8 mouse cellular contexts compared by ENCODE assay signal in genomic region chr2:141998901-141999300, GRCm38 (mm10).
DNase-seq lines count a peak whose midpoint lies in the region; ATAC-seq and TF ChIP-seq lines count a peak whose summit lies in the region.

No protein-coding gene starts in this region.

- ATAC-seq in frontal cortex, adult (ENCODE audit: low TSS enrichment) = peak; percentile 86; the same call in 1 of the 2 replicates
- ATAC-seq in liver, embryonic 11.5 days (replicated peaks; ENCODE audit: low FRiP score) = no peak

- no peaks in the 10 kb centered on the region for H3K36me3 ChIP-seq in heart, adult 2 months (ENCODE audit: control insufficient read depth, insufficient read depth, low read length)
- H3K36me3 ChIP-seq in heart, embryonic 10.5 days = no peaks in the 10 kb centered on the region
- H3K36me3 ChIP-seq in liver, embryonic 11.5 days (ENCODE audit: control insufficient read depth, insufficient read depth, low read length) = no peaks in the 10 kb centered on the region

- no peak overlapping the region for H3K4me3 ChIP-seq in heart, adult 2 months
- no peak overlapping the region for H3K4me3 ChIP-seq in heart, embryonic 10.5 days
- H3K4me3 ChIP-seq in liver, embryonic 11.5 days (ENCODE audit: low read depth, low read length) = no peak overlapping the region

- intact Hi-C loops in heart, adult 2 months (cut with DNase I) = no loop called here

- H3K4me2 ChIP-seq in liver, embryonic 11.5 days = no peak overlapping the region

- TF ChIP-seq POLR2A in heart, adult 2 months (IDR thresholded peaks at IDR 0.05; ENCODE audit: insufficient read depth, low read depth, low read length) = no peak

- no peaks in the 10 kb centered on the region for H3K9me3 ChIP-seq in heart, embryonic 10.5 days
- H3K9me3 ChIP-seq in liver, embryonic 11.5 days (ENCODE audit: control insufficient read depth, low read length) = no peaks in the 10 kb centered on the region

- H3K79me2 ChIP-seq in heart, adult 2 months (replicated peaks; ENCODE audit: control insufficient read depth, insufficient read depth, low read length) = no peaks in the 10 kb centered on the region

- WGBS in heart, adult 2 months = 50% methylated on average over 6 of the region's 6 CpGs
- 84% methylated on average over 6 of the region's 6 CpGs for WGBS in heart, embryonic 10.5 days
- 89% methylated on average over 6 of the region's 6 CpGs for WGBS in liver, embryonic 11.5 days

- H3K9ac ChIP-seq in heart, adult 2 months (ENCODE audit: low read depth, low read length) = no peak overlapping the region
- no peak overlapping the region for H3K9ac ChIP-seq in liver, embryonic 11.5 days (ENCODE audit: low read depth, low read length)

- DNase-seq in heart, adult 2 months = peak; percentile 43 to 71
- DNase-seq in heart, embryonic 10.5 days (ENCODE audit: low spot score) = no peak
- peak; percentile 34 for DNase-seq in brain, embryonic 18.5 days (ENCODE audit: low read depth, low spot score)
- DNase-seq in layer of hippocampus, adult 9-11 months = peak; percentile 52
- peak; percentile 10 to 25 for DNase-seq in right cerebral cortex, adult 2 months (ENCODE audit: low spot score in 2 of 2)
- DNase-seq in liver, embryonic 11.5 days (ENCODE audit: low spot score) = no peak
- DNase-seq in thymus, postnatal 25 days = no peak

- H3K27ac ChIP-seq in heart, adult 2 months = no peak overlapping the region
- no peak overlapping the region for H3K27ac ChIP-seq in heart, embryonic 10.5 days
- H3K27ac ChIP-seq in liver, embryonic 11.5 days (ENCODE audit: low read depth, low read length) = no peak overlapping the region

- TF ChIP-seq CTCF in heart, adult 2 months (IDR thresholded peaks at IDR 0.05) = no peak

- TF ChIP-seq EP300 in heart, adult 2 months (IDR thresholded peaks at IDR 0.05; ENCODE audit: insufficient read depth, low read depth, low read length) = 0 out of 2 replicates have a peak, but pooled peaks have one; percentile 35

- H3K4me1 ChIP-seq in heart, adult 2 months (ENCODE audit: control insufficient read depth, insufficient read depth, low read length) = no peaks in the 10 kb centered on the region
- H3K4me1 ChIP-seq in heart, embryonic 10.5 days = no peaks in the 10 kb centered on the region
- H3K4me1 ChIP-seq in liver, embryonic 11.5 days (replicated peaks; ENCODE audit: control insufficient read depth, insufficient read depth, low read length) = no peaks in the 10 kb centered on the region

- H3K27me3 ChIP-seq in heart, adult 2 months (ENCODE audit: control insufficient read depth, insufficient read depth, low read length) = no peaks in the 10 kb centered on the region
- H3K27me3 ChIP-seq in heart, embryonic 10.5 days (ENCODE audit: insufficient read depth, poor library complexity, severe bottlenecking) = peaks cover 27% of the 10 kb centered on the region; the same call in 1 of the 2 replicates
- no peaks in the 10 kb centered on the region for H3K27me3 ChIP-seq in liver, embryonic 11.5 days (replicated peaks; ENCODE audit: control insufficient read depth, insufficient read depth, low read length)

Comparison
In these comparisons a context has a peak if more than half of its experiments do, and no peak if none do; other contexts are left out.
1. DNase-seq: peak in heart, adult 2 months (2 of 2), brain, embryonic 18.5 days (single experiment), layer of hippocampus, adult 9-11 months (single experiment) and right cerebral cortex, adult 2 months (2 of 2); none in heart, embryonic 10.5 days (single experiment), liver, embryonic 11.5 days (single experiment) and thymus, postnatal 25 days (single experiment).